Mouse (Mus musculus): ENCODE data around the gene Gm10974. TPM values are rescaled to one million over a fixed set of nuclear protein-coding genes. Genes with fewer than 3 reads are reported as not detected.

The Gm10974 gene
- polyA plus RNA-seq, 2 experiments = not detected

DNA sequence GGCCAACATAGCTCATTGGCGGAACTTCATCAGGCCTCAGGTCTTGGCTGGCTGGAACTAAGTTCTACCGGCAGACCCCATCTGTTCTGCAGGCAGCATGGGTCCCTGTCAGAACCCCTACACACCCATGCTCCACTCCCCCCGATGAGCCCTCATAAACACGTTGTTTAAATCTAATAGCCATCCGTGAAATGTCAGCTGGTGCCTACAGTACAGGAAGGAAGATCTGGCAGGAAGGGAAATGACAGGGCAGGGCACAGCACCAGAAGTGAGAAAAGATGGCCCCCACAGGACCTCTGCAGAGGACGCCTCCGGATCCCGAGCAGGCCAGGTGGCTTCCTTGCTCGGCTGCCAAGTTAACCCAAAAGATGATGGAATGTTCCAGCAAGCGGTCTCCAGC is 38.4 kb downstream of the Gm10974 start:
- Histone ChIP-seq H3K9me3 (ENCODE audit: control insufficient read depth, low read length) (no peaks in the 10 kb centered on the region), H3K4me2 (replicated peaks; ENCODE audit: low read depth, low read length, severe bottlenecking) (no peak overlapping the region), H3K4me3 (replicated peaks; ENCODE audit: low read length) (no peak overlapping the region), H3K36me3 (ENCODE audit: control insufficient read depth, insufficient read depth, low read length) (no peaks in the 10 kb centered on the region), H3K9ac (ENCODE audit: low read depth, low read length, severe bottlenecking) (no peak overlapping the region), H3K4me1 (ENCODE audit: control insufficient read depth, insufficient read depth, low read length) (peaks cover 32% of the 10 kb centered on the region), H3K27me3 (ENCODE audit: control insufficient read depth, insufficient read depth, low read length) (no peaks in the 10 kb centered on the region), H3K27ac (replicated peaks; ENCODE audit: low read depth, low read length) (0 out of 2 replicates have a peak overlapping the region, but pooled peaks have one; percentile 2)
- DNase-seq (ENCODE audit: low spot score) = peak; percentile 57
- ATAC-seq (ENCODE audit: low FRiP score, low read depth) = peak; percentile 77
- 20% methylated on average over 10 of the region's 10 CpGs for WGBS
- no peak for TF ChIP-seq POLR2A (IDR thresholded peaks at IDR 0.05; ENCODE audit: borderline replicate concordance, extremely low read depth, insufficient read depth, insufficient read length)

DNA sequence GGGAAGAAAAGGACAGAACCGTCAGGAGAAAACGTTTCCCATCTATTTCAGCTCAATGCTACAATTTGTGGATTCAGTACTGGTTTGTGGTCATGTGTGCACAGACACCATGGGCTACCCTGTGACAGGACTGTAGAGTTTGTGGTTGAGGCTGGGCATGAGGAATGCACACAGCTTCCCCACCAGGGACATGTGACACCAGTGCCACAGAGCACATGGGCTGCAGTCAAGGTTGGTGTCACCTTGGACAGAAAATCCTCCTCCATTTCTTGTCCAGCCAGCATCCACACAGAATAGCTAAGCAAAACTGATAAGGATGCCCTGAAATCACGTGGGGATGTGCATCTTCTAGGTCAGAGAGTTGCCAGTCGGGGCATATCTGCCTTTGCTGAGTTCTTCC is 39.1 kb downstream of the Gm10974 start:
- H3K4me2 ChIP-seq (replicated peaks; ENCODE audit: low read depth, low read length, severe bottlenecking) = no peak overlapping the region
- no peaks in the 10 kb centered on the region for H3K27me3 ChIP-seq (ENCODE audit: control insufficient read depth, insufficient read depth, low read length)
- peaks cover 30% of the 10 kb centered on the region for H3K4me1 ChIP-seq (ENCODE audit: control insufficient read depth, insufficient read depth, low read length)
- H3K4me3 ChIP-seq (replicated peaks; ENCODE audit: low read length) = no peak overlapping the region
- H3K36me3 ChIP-seq (ENCODE audit: control insufficient read depth, insufficient read depth, low read length) = no peaks in the 10 kb centered on the region
- H3K9ac ChIP-seq (ENCODE audit: low read depth, low read length, severe bottlenecking) = no peak overlapping the region
- no peak overlapping the region for H3K27ac ChIP-seq (replicated peaks; ENCODE audit: low read depth, low read length)
- no peak for DNase-seq (ENCODE audit: low spot score)
- H3K9me3 ChIP-seq (ENCODE audit: control insufficient read depth, low read length) = no peaks in the 10 kb centered on the region
- 70% methylated on average over 4 of the region's 4 CpGs for WGBS
- ATAC-seq (ENCODE audit: low FRiP score, low read depth) = no peak
- no peak for TF ChIP-seq POLR2A (IDR thresholded peaks at IDR 0.05; ENCODE audit: borderline replicate concordance, extremely low read depth, insufficient read depth, insufficient read length)

DNA sequence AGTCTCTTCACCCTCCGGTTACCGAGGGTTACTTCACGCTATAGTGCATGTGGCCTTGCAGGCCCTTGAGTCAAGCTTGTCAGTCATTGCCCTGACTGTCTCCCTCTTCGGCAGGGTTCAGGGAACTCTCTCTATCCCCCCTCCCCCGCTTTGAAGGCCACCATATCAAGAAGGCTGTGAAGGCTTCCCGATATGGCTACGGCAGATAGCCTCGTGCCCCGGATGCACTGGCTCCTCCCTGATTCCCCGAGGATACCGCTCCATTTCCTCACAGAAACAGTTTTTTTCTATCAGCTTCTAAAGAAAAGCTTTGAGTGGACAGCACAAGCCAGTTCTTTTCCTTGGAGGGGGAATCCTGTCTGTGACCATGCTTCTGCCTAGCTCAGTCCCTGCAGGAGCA is 39.8 kb downstream of the Gm10974 start:
- 62% methylated on average over 11 of the region's 11 CpGs for whole genome bisulfite sequencing
- ATAC-seq (ENCODE audit: low FRiP score, low read depth) = no peak
- Histone ChIP-seq H3K9me3 (ENCODE audit: control insufficient read depth, low read length) (no peaks in the 10 kb centered on the region), H3K9ac (ENCODE audit: low read depth, low read length, severe bottlenecking) (no peak overlapping the region), H3K27ac (replicated peaks; ENCODE audit: low read depth, low read length) (no peak overlapping the region), H3K27me3 (ENCODE audit: control insufficient read depth, insufficient read depth, low read length) (no peaks in the 10 kb centered on the region), H3K4me1 (ENCODE audit: control insufficient read depth, insufficient read depth, low read length) (peaks cover 24% of the 10 kb centered on the region), H3K4me2 (replicated peaks; ENCODE audit: low read depth, low read length, severe bottlenecking) (no peak overlapping the region), H3K36me3 (ENCODE audit: control insufficient read depth, insufficient read depth, low read length) (no peaks in the 10 kb centered on the region), H3K4me3 (replicated peaks; ENCODE audit: low read length) (no peak overlapping the region)
- no peak for TF ChIP-seq POLR2A (IDR thresholded peaks at IDR 0.05; ENCODE audit: borderline replicate concordance, extremely low read depth, insufficient read depth, insufficient read length)
- DNase-seq (ENCODE audit: low spot score) = no peak

DNA sequence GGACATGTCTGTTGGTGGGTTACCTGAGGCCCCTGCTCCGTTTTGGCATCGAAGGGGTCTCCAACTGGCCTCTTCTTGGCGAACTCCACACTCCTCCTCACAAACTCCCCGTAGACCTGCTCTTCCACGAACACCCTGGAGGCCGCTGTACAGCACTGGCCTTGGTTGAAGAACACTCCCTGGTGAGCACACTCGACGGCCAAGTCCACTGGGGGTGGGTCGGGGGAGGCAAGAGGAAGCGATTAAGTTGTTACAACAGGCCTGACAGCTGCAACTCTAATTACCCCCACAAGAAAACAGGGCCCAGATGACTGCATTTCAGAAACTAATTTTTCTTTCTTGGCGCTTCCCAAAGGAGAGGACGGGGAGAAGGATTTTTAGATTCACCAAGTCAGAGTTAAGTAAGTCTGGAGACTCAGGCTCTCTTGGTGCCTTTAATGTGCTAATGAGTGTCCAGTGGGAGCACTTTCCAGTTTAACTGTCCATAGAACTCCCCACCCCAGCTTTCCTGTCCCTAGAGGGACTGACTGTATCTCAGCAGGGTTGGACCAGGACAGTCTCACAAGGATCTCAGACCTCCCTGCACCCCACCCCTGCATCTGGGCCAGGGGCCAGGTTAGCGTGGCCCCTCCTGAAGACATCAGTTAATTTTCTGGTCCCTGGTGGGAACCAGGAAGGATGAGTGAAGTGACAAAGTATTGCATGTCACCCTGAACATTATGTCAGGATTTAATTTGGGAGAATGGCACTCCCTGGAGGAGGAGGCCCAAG is 40.4 kb downstream of the Gm10974 start:
- TF ChIP-seq POLR2A (IDR thresholded peaks at IDR 0.05; ENCODE audit: borderline replicate concordance, extremely low read depth, insufficient read depth, insufficient read length) = no peak
- Histone ChIP-seq H3K27me3 (ENCODE audit: control insufficient read depth, insufficient read depth, low read length) (no peaks in the 10 kb centered on the region), H3K4me3 (replicated peaks; ENCODE audit: low read length) (no peak overlapping the region), H3K9me3 (ENCODE audit: control insufficient read depth, low read length) (no peaks in the 10 kb centered on the region), H3K4me2 (replicated peaks; ENCODE audit: low read depth, low read length, severe bottlenecking) (no peak overlapping the region), H3K9ac (ENCODE audit: low read depth, low read length, severe bottlenecking) (no peak overlapping the region), H3K4me1 (ENCODE audit: control insufficient read depth, insufficient read depth, low read length) (peaks cover 24% of the 10 kb centered on the region), H3K27ac (replicated peaks; ENCODE audit: low read depth, low read length) (no peak overlapping the region), H3K36me3 (ENCODE audit: control insufficient read depth, insufficient read depth, low read length) (no peaks in the 10 kb centered on the region)
- ATAC-seq (ENCODE audit: low FRiP score, low read depth) (no peak), DNase-seq (ENCODE audit: low spot score) (no peak)
- 37% methylated on average over 13 of the region's 13 CpGs for WGBS

DNA sequence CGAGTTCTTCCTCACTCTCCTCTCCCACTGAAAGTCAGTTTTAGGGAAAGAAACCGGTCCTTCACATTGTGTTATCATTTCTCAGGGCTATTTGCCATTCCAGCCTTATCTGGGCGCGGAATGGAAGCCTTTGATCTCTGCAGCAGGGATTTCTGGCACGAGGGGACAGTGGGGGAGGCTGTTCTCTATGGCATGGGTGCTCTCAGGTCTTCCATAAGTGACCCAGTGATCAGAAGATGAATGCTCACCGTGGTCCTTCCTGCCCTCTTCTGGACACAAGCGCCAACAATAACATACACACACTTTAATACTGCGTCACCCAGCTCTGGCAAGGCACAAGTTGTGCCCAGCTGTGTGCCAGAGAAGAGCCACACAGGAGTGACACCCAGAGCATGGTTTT is 41.3 kb downstream of the Gm10974 start:
- Histone ChIP-seq H3K27ac (replicated peaks; ENCODE audit: low read depth, low read length) (no peak overlapping the region), H3K4me2 (replicated peaks; ENCODE audit: low read depth, low read length, severe bottlenecking) (no peak overlapping the region), H3K9ac (ENCODE audit: low read depth, low read length, severe bottlenecking) (no peak overlapping the region), H3K9me3 (ENCODE audit: control insufficient read depth, low read length) (no peaks in the 10 kb centered on the region), H3K4me1 (ENCODE audit: control insufficient read depth, insufficient read depth, low read length) (peaks cover 24% of the 10 kb centered on the region), H3K4me3 (replicated peaks; ENCODE audit: low read length) (no peak overlapping the region), H3K36me3 (ENCODE audit: control insufficient read depth, insufficient read depth, low read length) (no peaks in the 10 kb centered on the region), H3K27me3 (ENCODE audit: control insufficient read depth, insufficient read depth, low read length) (no peaks in the 10 kb centered on the region)
- 61% methylated on average over 8 of the region's 8 CpGs for WGBS
- no peak for TF ChIP-seq POLR2A (IDR thresholded peaks at IDR 0.05; ENCODE audit: borderline replicate concordance, extremely low read depth, insufficient read depth, insufficient read length)
- ATAC-seq (ENCODE audit: low FRiP score, low read depth) (no peak), DNase-seq (ENCODE audit: low spot score) (no peak)

All from limb, embryonic 14.5 days (tissue).